Mouse (Mus musculus): ENCODE results near the gene Ldb2.

GRCm38 (mm10) chr5:44714508-44714907, 85.0 kb downstream of the Ldb2 start:
- TF ChIP-seq GATA1 (IDR thresholded peaks at IDR 0.05; ENCODE audit: low read length) (no peak), TAL1 (IDR thresholded peaks at IDR 0.05; ENCODE audit: low read length) (no peak)
